Mouse (Mus musculus): ENCODE measurements around the gene Prima1.

- TF ChIP-seq CTCF (IDR thresholded peaks at IDR 0.05; ENCODE audit: extremely low read depth, insufficient read depth, low read length) (no peak), POLR2A (IDR thresholded peaks at IDR 0.05; ENCODE audit: extremely low read depth, insufficient read depth, low read length) (no peak)
Measured at GRCm38 (mm10) chr12:103159016-103159415, 82.9 kb downstream of the Prima1 start.
